Mouse (Mus musculus) heart, embryonic 15.5 days (tissue): ENCODE results near the gene Gm43552. TPM values are rescaled to one million over a fixed set of nuclear protein-coding genes. Genes with fewer than 3 reads are reported as not detected.
A peak's percentile ranks its signal among the peaks of the same experiment; 100 is the strongest.

Experiments used
- ATAC-seq: fragments of 200-750 bp; cut with Nextera tagmentation; replicated peaks from 2 replicates; pipeline ENCODE4 v1.8.0; 2017; ENCODE audit warnings: low read depth, moderate TSS enrichment; ENCODE audit not compliant: insufficient number of reproducible peaks, insufficient read depth, low FRiP score
- H3K27ac ChIP-seq: fragments of 300-500 bp; sonication (generic); 2 replicates; pipeline ENCODE4 v1.5.1; 2015; ENCODE audit warnings: mild to moderate bottlenecking, inconsistent platforms
- H3K27me3 ChIP-seq: fragments of 300-500 bp; sonication (generic); 2 replicates; pipeline ENCODE4 v1.6.1; 2015; ENCODE audit warnings: inconsistent platforms
- H3K36me3 ChIP-seq: fragments of 300-500 bp; sonication (generic); 2 replicates; pipeline ENCODE4 v1.6.1; 2015; ENCODE audit warnings: mild to moderate bottlenecking, inconsistent platforms
- H3K4me1 ChIP-seq: fragments of 300-500 bp; sonication (generic); replicated peaks from 2 replicates; pipeline ENCODE4 v1.6.1; 2015; ENCODE audit warnings: inconsistent platforms
- H3K4me2 ChIP-seq: fragments of 300-500 bp; sonication (generic); 2 replicates; pipeline ENCODE4 v1.6.1; 2015; ENCODE audit warnings: inconsistent platforms, mild to moderate bottlenecking, moderate library complexity
- H3K4me3 ChIP-seq: fragments of 300-500 bp; sonication (generic); 2 replicates; pipeline ENCODE4 v1.5.1; 2015; ENCODE audit warnings: mild to moderate bottlenecking, inconsistent platforms
- H3K9ac ChIP-seq: fragments of 300-500 bp; sonication (generic); 2 replicates; pipeline ENCODE4 v1.6.1; 2015; ENCODE audit warnings: mild to moderate bottlenecking, inconsistent platforms
- H3K9me3 ChIP-seq: fragments of 300-500 bp; sonication (generic); replicated peaks from 2 replicates; pipeline ENCODE4 v1.6.1; 2016; ENCODE audit warnings: inconsistent platforms
- WGBS: fragments of 180-500 bp; shearing (Covaris S2); methylation state at CpG from one replicate; pipeline ENCODE4 v1.1.7; 2015; ENCODE audit warnings: mixed read lengths; 5-methylcytosine and 5-hydroxymethylcytosine counted together
- polyA plus RNA-seq: library from polyadenylated mRNA; unstranded; fragments of >200 nt; fragmentation: Nextera tagmentation; extraction: Ambion mirVana; gene quantifications from 2 replicates; pipeline ENCODE4 v1.2.1, GENCODE M21; 2015

The Gm43552 gene
- polyA plus RNA-seq, 1 experiment from 2014 or later = 0.92 TPM

GRCm38 (mm10) chr5:65434471-65435362, 57.9 kb downstream of the Gm43552 start:
- WGBS = 5% methylated on average over 15 of the region's 15 CpGs
- no peak for ATAC-seq

DNA sequence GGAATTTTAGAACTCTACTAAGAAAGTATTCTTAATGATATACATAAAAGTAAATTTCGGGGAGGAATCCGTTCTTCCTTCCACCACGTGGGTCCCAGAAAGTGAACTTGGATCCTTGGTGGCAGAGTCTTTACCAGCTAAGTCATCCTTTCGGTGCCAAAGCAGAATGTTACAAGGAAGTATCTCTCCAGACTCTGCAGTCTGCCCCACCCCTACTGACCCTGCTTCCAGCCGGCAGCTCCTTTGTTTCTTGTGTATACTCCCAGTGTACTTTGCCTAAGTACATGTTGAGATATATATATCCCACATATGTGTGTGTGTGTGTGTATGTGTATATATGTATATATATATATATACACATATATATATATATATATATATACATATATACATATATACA, 63.2 kb downstream of the Gm43552 start:
- Histone ChIP-seq H3K9me3 (no peaks in the 10 kb centered on the region), H3K27ac (no peak overlapping the region), H3K9ac (no peak overlapping the region), H3K4me3 (no peak overlapping the region), H3K36me3 (peaks cover 16% of the 10 kb centered on the region; the same call in 1 of the 2 replicates), H3K4me1 (peaks cover 10% of the 10 kb centered on the region; the same call in 1 of the 2 replicates), H3K4me2 (no peak overlapping the region), H3K27me3 (no peaks in the 10 kb centered on the region)
- WGBS = 83% methylated on average over 5 of the region's 5 CpGs
- ATAC-seq = no peak

More at GRCm38 (mm10) chr5:65434471-65435362, 57.9 kb downstream of the Gm43552 start:
- peak overlapping the region; percentile 95 for H3K27ac ChIP-seq
- H3K4me1 ChIP-seq = peaks cover 14% of the 10 kb centered on the region; the same call in 1 of the 2 replicates
- no peaks in the 10 kb centered on the region for H3K27me3 ChIP-seq
- H3K4me2 ChIP-seq = peak overlapping the region; percentile 75
- peak overlapping the region; percentile 93 for H3K9ac ChIP-seq
- no peaks in the 10 kb centered on the region for H3K36me3 ChIP-seq
- H3K4me3 ChIP-seq = peak overlapping the region; percentile 93
- no peaks in the 10 kb centered on the region for H3K9me3 ChIP-seq

DNA sequence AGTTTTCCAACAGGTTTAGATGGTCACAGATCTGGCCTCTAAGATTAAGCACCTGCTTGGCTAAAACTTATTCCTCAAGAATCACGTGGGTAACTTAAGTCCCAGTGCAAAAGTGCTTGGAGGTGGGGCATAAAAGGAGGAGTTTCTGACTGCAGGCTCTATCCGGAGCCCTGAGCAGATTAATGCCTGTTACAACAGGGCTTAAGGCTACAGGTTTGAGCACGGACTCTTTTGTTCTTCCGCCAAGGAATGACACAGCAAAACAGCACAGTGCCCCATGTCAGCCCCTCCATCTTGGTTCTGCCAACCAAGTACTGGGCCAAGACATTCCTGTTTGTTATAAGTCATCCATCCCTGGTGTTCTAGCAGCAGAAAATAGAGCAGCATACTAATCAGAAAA, 64.3 kb downstream of the Gm43552 start:
- Histone ChIP-seq H3K4me1 (peaks cover 6% of the 10 kb centered on the region; the same call in 1 of the 2 replicates), H3K36me3 (peaks cover 25% of the 10 kb centered on the region; the same call in 1 of the 2 replicates), H3K27me3 (no peaks in the 10 kb centered on the region), H3K4me2 (no peak overlapping the region), H3K4me3 (no peak overlapping the region), H3K9me3 (no peaks in the 10 kb centered on the region), H3K27ac (no peak overlapping the region), H3K9ac (no peak overlapping the region)
- ATAC-seq = no peak
- 50% methylated on average over 4 of the region's 4 CpGs for WGBS

- 88% methylated on average over 5 of the region's 5 CpGs for WGBS
- H3K4me3 ChIP-seq = no peak overlapping the region
- H3K9ac ChIP-seq = no peak overlapping the region
- H3K27me3 ChIP-seq = no peaks in the 10 kb centered on the region
- H3K4me1 ChIP-seq = no peaks in the 10 kb centered on the region
- ATAC-seq = no peak
- H3K4me2 ChIP-seq = no peak overlapping the region
- H3K27ac ChIP-seq = no peak overlapping the region
- H3K36me3 ChIP-seq = peaks cover 55% of the 10 kb centered on the region
- H3K9me3 ChIP-seq = no peaks in the 10 kb centered on the region
Measured at GRCm38 (mm10) chr5:65425251-65425650, 67.4 kb downstream of the Gm43552 start.

GRCm38 (mm10) chr5:65424215-65424614, 68.4 kb downstream of the Gm43552 start:
- no peaks in the 10 kb centered on the region for H3K9me3 ChIP-seq
- peaks cover 65% of the 10 kb centered on the region for H3K36me3 ChIP-seq
- H3K9ac ChIP-seq = no peak overlapping the region
- no peak overlapping the region for H3K27ac ChIP-seq
- H3K4me3 ChIP-seq = no peak overlapping the region
- WGBS = 87% methylated on average over 6 of the region's 6 CpGs
- H3K4me2 ChIP-seq = no peak overlapping the region
- ATAC-seq = no peak
- H3K4me1 ChIP-seq = no peaks in the 10 kb centered on the region
- H3K27me3 ChIP-seq = no peaks in the 10 kb centered on the region

DNA sequence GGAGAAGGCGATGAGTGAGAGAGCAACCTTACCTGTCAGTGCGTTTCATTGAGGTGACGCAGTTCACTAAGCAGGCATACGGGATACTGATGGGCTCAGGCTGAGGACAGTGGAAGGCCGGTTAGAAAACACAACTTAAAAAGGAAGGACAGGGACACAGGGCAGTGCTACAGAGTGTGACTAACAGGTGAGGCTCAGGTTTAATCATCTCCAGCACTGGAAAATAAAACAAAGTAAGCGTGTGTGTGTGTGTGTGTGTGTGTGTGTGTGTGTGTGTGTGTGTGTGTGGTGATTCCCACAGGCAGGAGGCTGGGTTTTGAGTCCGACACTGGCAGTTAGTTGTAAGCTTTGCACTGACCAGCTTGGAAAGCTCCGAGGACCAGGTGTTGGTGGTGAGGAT, 69.8 kb downstream of the Gm43552 start:
- Histone ChIP-seq H3K4me3 (no peak overlapping the region), H3K9me3 (no peaks in the 10 kb centered on the region), H3K4me2 (no peak overlapping the region), H3K36me3 (peaks cover 69% of the 10 kb centered on the region), H3K9ac (no peak overlapping the region), H3K27ac (no peak overlapping the region), H3K4me1 (no peaks in the 10 kb centered on the region), H3K27me3 (no peaks in the 10 kb centered on the region)
- 86% methylated on average over 8 of the region's 8 CpGs for WGBS
- ATAC-seq = no peak

- Histone ChIP-seq H3K36me3 (peaks cover 64% of the 10 kb centered on the region), H3K9me3 (no peaks in the 10 kb centered on the region), H3K27ac (no peak overlapping the region), H3K9ac (no peak overlapping the region), H3K4me3 (no peak overlapping the region), H3K4me2 (no peak overlapping the region), H3K4me1 (peaks cover 13% of the 10 kb centered on the region), H3K27me3 (no peaks in the 10 kb centered on the region)
- ATAC-seq = no peak
- 75% methylated on average over 6 of the region's 6 CpGs for WGBS
Measured at GRCm38 (mm10) chr5:65420822-65421221, 71.8 kb downstream of the Gm43552 start.

DNA sequence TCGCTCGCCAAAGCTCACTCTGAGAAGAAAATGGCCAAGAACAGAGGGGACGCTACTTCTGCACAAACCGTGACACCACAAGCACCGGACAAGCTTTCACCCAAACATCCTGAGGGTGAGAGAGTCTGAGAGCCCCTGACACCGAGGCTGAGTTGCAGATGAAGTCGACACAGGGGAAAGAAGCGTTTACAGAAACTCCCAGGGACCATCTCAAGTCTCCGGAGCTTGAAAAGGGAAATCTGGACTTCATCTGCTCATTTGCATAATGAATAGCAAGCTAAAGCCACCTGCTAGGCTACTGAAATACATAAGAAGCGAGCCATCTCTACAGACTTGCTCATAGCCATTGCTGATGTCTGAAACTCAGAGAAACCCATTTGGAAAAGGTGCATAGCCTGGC, 73.5 kb downstream of the Gm43552 start:
- Histone ChIP-seq H3K36me3 (peaks cover 60% of the 10 kb centered on the region), H3K9me3 (no peaks in the 10 kb centered on the region), H3K9ac (no peak overlapping the region), H3K4me1 (peaks cover 27% of the 10 kb centered on the region), H3K4me3 (no peak overlapping the region), H3K4me2 (no peak overlapping the region), H3K27ac (no peak overlapping the region), H3K27me3 (no peaks in the 10 kb centered on the region)
- 78% methylated on average over 10 of the region's 10 CpGs for WGBS
- no peak for ATAC-seq

DNA sequence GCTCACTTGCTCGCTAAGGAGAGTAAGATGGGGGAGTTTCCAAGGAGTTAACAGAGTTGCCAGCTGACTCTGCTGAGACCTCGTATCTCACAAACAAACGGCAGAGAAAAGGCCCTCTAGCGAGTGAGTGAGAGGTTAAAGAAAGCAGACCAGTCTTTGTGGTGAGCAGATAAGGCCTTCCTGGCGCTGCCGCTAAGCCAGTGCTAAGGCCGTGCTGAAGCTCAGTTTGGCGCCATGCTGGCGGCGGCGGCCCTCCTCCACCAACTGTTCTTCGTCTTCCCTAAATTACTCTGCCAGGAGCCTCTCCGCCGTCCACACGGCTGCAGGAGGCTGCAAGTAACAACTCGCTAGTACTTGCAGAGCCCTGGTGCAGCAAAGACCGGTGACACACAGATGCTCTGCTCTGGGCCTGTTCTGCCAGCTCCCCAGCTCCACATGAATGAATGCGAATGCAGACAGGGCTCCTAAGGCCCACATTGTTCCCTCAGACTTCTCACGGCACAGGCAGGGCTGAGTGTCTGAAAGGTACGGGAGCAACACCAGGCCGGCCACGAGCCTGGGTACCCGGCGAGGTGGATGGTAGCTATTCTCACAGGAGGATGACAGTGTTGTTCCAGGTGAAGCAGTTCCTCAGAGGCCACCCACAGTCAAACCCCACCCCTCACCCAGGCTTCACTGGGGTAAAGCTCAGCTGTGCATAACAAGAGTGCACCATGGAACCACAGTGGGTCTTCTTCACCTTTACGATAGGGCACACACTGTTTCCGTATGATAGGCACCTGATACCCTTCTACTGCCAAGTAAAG, 76.8 kb downstream of the Gm43552 start:
- H3K9me3 ChIP-seq = no peaks in the 10 kb centered on the region
- H3K4me2 ChIP-seq = peak overlapping the region; percentile 45
- peaks cover 40% of the 10 kb centered on the region for H3K36me3 ChIP-seq
- WGBS = 17% methylated on average over 26 of the region's 26 CpGs
- 0 out of 2 replicates have a peak overlapping the region, but pooled peaks have one; percentile 10 for H3K9ac ChIP-seq
- no peak overlapping the region; the same call in 1 of the 2 replicates for H3K4me3 ChIP-seq
- H3K27ac ChIP-seq = peak overlapping the region; percentile 91
- ATAC-seq = peak; percentile 87
- no peaks in the 10 kb centered on the region for H3K27me3 ChIP-seq
- H3K4me1 ChIP-seq = peaks cover 29% of the 10 kb centered on the region

DNA sequence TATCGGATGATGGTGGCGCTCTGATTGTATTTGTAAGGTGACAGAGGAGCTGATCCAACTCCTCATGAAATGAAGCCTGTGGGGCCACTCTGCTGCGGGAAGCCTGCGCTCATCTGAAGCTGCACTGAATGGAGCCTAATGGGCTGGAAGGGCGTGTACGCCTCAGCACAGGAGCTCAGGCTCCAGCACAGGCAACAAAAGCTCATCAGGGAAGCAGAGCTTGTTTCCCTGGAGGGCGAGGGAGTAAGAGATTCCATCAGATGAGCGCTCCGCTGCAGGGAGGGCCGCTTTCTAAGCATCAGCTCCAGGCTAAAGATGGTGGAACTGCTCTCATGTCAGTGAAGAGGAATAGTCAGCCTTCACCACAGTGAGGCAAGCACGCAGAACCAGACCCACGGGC, 84.6 kb downstream of the Gm43552 start:
- H3K4me1 ChIP-seq = no peaks in the 10 kb centered on the region
- H3K27me3 ChIP-seq = no peaks in the 10 kb centered on the region
- H3K4me3 ChIP-seq = no peak overlapping the region
- H3K9me3 ChIP-seq = no peaks in the 10 kb centered on the region
- H3K27ac ChIP-seq = no peak overlapping the region
- no peak for ATAC-seq
- no peak overlapping the region for H3K4me2 ChIP-seq
- no peak overlapping the region for H3K9ac ChIP-seq
- WGBS = 62% methylated on average over 12 of the region's 12 CpGs
- H3K36me3 ChIP-seq = peaks cover 68% of the 10 kb centered on the region

GRCm38 (mm10) chr5:65401251-65401994, 91.2 kb downstream of the Gm43552 start:
- Histone ChIP-seq H3K27me3 (no peaks in the 10 kb centered on the region), H3K36me3 (peaks cover 74% of the 10 kb centered on the region), H3K4me3 (no peak overlapping the region), H3K9me3 (no peaks in the 10 kb centered on the region), H3K27ac (no peak overlapping the region), H3K9ac (no peak overlapping the region), H3K4me2 (no peak overlapping the region), H3K4me1 (no peaks in the 10 kb centered on the region)
- ATAC-seq = peak; percentile 53; the same call in 1 of the 2 replicates
- 27% methylated on average over 2 of the region's 2 CpGs for WGBS
